Mouse (Mus musculus) mouse embryonic stem cell (cell line): Measurements from ENCODE around the gene Acss1.

Source experiments
- in situ Hi-C, 2 experiments: fragments of 300-500 bp; cut with MboI; formaldehyde crosslinking; loops; 1 replicate in 1 of 2; 3 replicates in 1 of 2; pipeline ENCODE4 v1.14.3; 2019 to 2020; ENCODE audit warnings: low sequenced_read_pairs in 2 of 2, low pct_unique_long_range_greater_than_20kb in 1 of 2, mixed read lengths in 1 of 2; ENCODE audit not compliant: unreplicated experiment in 1 of 2

Gene Acss1

DNA sequence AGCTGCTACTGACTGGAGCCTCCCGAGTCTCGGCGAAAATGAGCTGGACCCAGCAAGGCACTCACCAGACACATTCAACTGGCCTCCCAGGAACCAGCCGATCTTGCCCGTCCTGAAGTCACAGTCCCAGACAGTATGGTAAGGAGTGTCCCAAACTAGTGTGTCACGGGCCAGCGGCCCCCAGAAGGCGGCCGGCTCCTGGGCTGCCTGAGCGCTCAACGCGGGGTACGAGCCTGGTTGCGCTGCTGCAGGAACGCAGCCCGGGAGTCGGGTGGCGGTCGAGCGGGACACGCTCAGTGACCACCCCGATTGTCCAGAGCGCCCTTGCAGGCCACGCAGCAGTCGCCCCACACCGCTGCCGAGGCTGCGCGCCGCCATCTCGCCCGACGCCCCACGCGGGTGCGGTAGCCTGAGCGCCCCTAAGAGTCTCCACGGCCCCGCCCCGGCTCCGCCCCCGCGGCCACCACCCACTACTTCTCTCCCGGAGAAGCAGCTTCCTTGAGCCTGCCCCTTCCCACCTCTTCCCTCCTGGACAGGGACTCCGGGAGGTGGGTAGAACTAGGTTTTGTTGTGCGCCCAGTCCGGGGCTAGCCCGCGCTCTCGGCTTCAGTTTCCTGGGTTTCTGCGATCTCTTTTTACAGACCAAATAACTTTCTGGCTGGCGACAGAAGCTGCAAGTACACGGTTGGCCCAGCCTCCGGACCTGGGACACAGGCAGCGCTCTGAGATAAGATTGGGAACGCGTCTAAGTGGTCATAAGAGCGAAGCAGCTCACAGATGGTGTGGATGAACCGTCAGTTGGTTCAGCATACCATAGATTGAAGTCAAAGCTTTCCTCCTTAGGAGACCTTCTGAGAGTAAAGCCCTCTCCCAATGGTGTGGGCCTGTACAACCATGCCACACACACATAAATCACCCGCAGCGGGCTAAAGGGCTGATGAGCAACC is at the start of gene Acss1:
Gene Acss1 (minus strand): TSS at position 681 of the 947 bp plus-strand sequence.
- in situ Hi-C loops, result no loop called here

GRCm38 (mm10) chr2:150712167-150712674 is 43.9 kb upstream of the Acss1 start:
- in situ Hi-C loops, result no loop called here

DNA sequence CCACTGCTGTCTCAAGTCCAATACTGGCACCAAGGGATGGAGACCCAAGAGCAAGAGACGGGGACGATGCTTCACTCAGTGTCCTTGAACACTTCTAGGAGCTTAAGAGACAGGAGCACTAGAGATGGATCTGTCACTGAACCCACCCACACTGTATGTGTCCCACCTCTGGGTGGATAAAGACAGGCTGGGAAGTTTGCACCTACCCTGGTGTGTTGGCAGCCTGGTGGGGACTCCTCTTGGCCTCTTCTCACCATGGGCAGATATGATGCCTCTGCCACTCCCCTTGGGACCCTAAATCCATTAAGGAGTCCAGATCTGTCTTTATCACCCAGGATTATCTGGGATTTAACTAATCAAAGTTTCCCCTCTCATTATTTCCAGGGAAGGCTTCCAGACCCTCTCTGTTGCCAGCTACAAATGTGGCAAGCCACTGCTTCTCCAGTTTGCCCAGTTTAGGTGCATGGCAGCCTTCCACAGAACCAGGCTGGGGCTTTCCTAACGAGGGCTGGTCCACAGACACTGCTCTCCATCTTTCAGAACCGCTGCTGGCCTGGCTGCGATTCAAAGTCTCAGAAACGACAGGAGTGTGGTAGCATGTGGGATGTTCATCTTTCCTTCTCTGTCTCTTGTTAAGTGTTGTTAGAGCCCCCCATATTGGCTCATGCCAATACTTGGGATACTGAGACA is 23.3 kb upstream of the Acss1 start:
- in situ Hi-C loops, result no loop called here

GRCm38 (mm10) chr2:150690216-150690615 is 21.9 kb upstream of the Acss1 start:
- in situ Hi-C loops, result no loop called here

DNA sequence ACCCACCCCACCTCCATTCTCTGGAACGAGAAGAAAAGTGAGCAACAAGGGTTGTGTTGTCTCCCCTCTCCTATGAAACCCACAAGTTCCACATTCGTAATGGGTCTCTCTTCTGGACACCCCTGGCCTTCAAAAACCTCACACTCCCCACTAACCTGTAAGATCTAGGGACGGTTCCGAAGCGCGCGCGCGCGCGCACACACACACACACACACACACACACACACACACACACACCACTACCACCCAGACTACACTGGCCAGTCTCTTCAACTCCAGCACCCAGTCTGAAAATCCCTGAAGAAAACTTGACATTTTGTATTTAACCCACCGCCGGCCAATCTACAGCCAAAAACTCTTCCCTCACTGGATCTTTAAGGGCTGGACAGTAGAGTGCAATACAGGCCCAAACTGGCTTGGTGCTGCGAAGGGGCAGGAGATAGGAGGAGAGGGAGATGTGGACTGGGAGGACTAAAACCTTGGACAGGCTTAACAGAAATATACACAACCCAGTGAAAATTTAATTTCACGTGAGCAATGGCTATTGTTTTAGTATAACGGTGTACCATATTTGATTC is 21.0 kb upstream of the Acss1 start, which contains the start of gene Vsx1:
Gene Vsx1 (minus strand): TSS at position 138 of the 578 bp plus-strand sequence.
- in situ Hi-C loops, result no loop called here

DNA sequence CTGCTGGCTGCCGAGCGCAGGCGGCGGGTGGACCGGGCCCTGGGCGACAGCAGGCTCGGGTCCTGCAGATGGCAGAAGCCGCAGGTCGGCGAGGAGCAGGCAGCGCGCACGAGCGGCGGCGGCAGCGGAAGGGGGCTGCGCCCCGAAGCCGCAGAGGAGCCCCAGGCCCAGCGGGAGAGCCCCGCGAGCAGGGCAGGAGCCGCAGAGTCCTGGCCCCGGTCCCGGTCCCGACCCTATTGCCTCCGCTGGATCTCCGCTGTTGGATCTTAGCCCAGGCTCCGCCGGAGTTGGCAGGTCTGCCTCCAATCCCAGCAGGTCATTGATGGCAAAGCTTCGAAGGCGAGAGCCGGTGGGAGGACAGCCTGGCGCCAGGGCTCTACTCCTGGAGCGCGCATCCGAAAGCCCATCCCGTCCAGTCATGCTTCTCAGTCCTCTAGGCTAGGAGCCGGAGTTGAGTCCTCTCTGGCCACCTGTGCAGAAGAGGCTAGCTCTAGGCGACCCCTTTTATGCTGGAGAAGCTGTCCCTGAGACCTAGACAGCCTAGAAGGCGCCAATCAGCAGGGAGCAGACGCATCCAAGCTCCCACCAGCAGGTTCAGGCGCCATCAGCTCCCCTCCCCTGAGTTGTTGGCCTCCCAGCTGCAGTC is 20.4 kb upstream of the Acss1 start:
- in situ Hi-C loops, result no loop called here

- in situ Hi-C loops, result no loop called here
Observed at GRCm38 (mm10) chr2:150687871-150688540, 19.7 kb upstream of the Acss1 start.

GRCm38 (mm10) chr2:150685389-150685788 is 17.1 kb upstream of the Acss1 start:
- in situ Hi-C loops, result no loop called here

DNA sequence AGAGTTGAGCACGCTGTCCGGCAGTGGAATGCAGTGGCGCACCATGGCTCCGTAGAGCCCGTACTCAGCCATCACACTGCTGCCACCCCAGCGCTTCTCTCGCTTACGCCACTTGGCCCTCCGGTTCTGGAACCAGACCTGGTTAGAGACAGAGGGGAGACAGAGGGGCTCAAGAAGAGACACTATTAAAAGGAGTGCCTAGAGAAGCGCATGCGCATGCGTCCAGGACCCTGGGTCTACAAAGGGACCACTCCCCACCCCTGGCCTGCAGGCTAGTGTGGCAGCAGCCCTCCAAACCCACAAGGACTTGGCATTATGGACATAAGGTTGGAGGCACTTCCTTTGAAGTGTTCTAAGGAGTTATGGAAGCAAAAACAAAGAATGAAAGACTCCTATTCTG is 16.2 kb upstream of the Acss1 start:
- in situ Hi-C loops, result no loop called here

- in situ Hi-C loops, result no loop called here
Observed at GRCm38 (mm10) chr2:150681581-150681980, 13.3 kb upstream of the Acss1 start.

GRCm38 (mm10) chr2:150678392-150678791 is 10.1 kb upstream of the Acss1 start:
- in situ Hi-C loops, result loop anchor here (5.0 kb wide), 1 partner anchor 69 kb away; the partner anchor contains the start of gene Entpd6 (in 2 of the 2)

DNA sequence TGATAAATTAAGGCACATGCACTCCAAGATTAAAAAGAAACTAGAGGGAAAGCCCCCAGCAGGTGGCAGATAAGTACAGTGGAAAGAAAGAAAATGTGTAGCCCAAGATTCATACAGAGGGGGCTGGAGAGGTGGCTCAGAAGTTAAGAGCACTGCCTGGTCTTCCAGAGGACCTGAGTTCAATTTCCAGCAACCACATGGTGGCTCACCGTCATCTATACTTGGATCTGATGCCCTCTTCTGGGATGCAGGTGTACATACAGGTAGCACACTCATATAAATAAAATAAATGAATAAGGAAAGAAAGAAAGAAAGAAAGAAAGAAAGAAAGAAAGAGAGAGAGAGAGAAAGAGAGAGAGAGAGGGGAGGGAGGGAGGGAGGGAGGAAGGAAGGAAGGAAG is 7.2 kb upstream of the Acss1 start:
- in situ Hi-C loops, result loop anchor here (5.0 kb wide), 1 partner anchor 72 kb away; the partner anchor contains the start of gene Entpd6 (in 2 of the 2)

GRCm38 (mm10) chr2:150674900-150675299 is 6.6 kb upstream of the Acss1 start:
- in situ Hi-C loops, result loop anchor here (5.0 kb wide), 2 partner anchors 63 to 72 kb away; partner anchors contain the start of gene Entpd6 (in 2 of the 2)

- in situ Hi-C loops, result loop anchor here (5.0 kb wide), 1 partner anchor 62 kb away; no protein-coding TSS in a partner anchor
Observed at GRCm38 (mm10) chr2:150673929-150674328, 5.6 kb upstream of the Acss1 start.

DNA sequence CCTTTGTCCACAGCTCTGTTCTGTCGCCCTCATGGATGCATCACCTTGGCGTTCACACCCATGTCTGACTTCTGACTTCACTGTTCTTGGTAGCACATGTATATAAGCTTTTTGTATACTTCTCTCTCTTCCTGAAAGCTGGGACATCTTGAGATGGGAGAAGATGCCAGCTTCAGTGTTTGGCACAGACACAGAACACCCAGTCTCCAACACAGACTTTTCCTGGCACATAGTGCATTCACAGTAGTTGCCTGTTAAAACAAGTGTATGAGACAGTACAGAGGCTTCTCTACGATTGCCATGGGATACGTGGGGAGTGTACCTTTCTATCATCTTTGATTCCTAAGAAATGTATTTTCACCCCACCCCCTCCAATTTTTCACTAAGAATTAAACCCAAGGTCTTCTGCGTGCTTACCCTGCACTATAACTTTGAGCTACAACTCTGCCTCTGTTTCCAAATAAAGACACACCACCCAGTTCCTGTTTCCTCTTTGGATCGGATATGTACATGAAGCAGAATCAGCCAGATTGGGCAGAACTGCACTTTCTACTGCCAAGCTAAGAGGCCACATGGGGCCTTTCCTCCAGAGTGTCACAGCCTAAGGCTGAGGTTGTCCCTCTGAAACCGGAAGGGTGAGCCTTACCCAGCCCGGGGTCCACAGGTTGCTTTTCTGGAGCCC is 3.5 kb upstream of the Acss1 start:
- in situ Hi-C loops, result loop anchor here (5.0 kb wide), 1 partner anchor 59 kb away; no protein-coding TSS in a partner anchor

DNA sequence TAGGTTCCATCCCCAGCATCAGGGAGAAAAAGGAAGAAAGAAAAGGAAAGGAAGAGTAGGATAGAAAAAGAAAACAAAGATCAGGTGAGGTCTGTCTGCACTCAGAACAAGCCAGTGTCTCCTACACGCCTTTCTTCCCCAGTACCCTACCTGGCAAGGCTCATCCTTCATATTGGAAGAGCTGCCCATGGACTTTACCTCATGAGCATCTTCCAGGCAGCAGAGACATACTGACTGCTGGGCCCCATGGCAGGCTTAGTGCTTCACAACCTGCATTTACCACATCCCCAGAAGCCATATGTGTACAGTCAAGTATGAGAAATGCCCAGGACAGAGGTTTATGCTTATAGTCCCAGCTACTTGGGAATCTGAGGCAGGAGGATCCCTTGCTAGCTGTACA is 2.6 kb upstream of the Acss1 start:
- in situ Hi-C loops, result loop anchor here (5.0 kb wide), 1 partner anchor 59 kb away; no protein-coding TSS in a partner anchor

- in situ Hi-C loops, result loop anchor here (5.0 kb wide), 1 partner anchor 57 kb away; no protein-coding TSS in a partner anchor
Observed at GRCm38 (mm10) chr2:150669454-150670045, 1.2 kb upstream of the Acss1 start.
